Mouse (Mus musculus) CH12.LX (cell line): ENCODE data around the gene Mfsd5. TPM values are rescaled to one million over a fixed set of nuclear protein-coding genes. Genes with fewer than 3 reads are reported as not detected.
A peak's percentile ranks its signal among the peaks of the same experiment; 100 is the strongest.

Experiments used
- DNase-seq: peaks from one replicate; pipeline ENCODE4 v3.0.0-alpha.2; 2013; ENCODE audit errors: extremely low read depth
- H3K27ac ChIP-seq: 2 replicates; pipeline ENCODE4 v1.5.1; 2012; ENCODE audit warnings: low read depth, mild to moderate bottlenecking, control low read depth, moderate library complexity; ENCODE audit not compliant: insufficient read depth
- H3K27me3 ChIP-seq: replicated peaks from 2 replicates; pipeline ENCODE3; 2012; ENCODE audit warnings: inconsistent platforms
- H3K36me3 ChIP-seq, 2 experiments: replicated peaks in 1 of 2; 2 replicates each; pipeline versions ENCODE3 to v1.6.1; 2012; ENCODE audit warnings: inconsistent platforms in 1 of 2, low read length in 1 of 2, mild to moderate bottlenecking in 1 of 2, mixed read lengths in 1 of 2, moderate library complexity in 1 of 2; ENCODE audit not compliant: control insufficient read depth in 1 of 2, insufficient read depth in 1 of 2
- H3K4me1 ChIP-seq, 2 experiments: 2 replicates each; pipeline ENCODE4 v1.6.1; 2012; ENCODE audit warnings: inconsistent platforms in 1 of 2, moderate library complexity in 1 of 2; ENCODE audit not compliant: insufficient read depth in 2 of 2, control insufficient read depth in 1 of 2
- H3K4me2 ChIP-seq: 2 replicates; pipeline ENCODE4 v1.6.1; 2012; ENCODE audit warnings: low read depth, mild to moderate bottlenecking, control low read depth; ENCODE audit not compliant: poor library complexity, insufficient read depth, severe bottlenecking
- H3K4me3 ChIP-seq, 3 experiments: fragments of 150-350 bp in 1 of 3; sonication (generic) in 1 of 3; replicated peaks in 1 of 3; 2 replicates each; pipeline versions ENCODE3 to v1.5.1; 2011 to 2012; ENCODE audit warnings: low read depth in 2 of 3, low read length in 2 of 3, mild to moderate bottlenecking in 2 of 3, moderate library complexity in 2 of 3, control low read depth in 1 of 3, improper control_type of control experiment in 1 of 3, inconsistent platforms in 1 of 3, mixed read lengths in 1 of 3; ENCODE audit not compliant: poor library complexity in 1 of 3
- H3K79me2 ChIP-seq: replicated peaks from 2 replicates; pipeline ENCODE4 v1.6.1; 2012; ENCODE audit warnings: mild to moderate bottlenecking, moderate library complexity; ENCODE audit not compliant: control insufficient read depth, poor library complexity, insufficient read depth, severe bottlenecking; ENCODE audit errors: extremely low read depth
- H3K9ac ChIP-seq: 2 replicates; pipeline ENCODE4 v1.6.1; 2012; ENCODE audit warnings: low read depth, mild to moderate bottlenecking, control low read depth, moderate library complexity; ENCODE audit not compliant: insufficient read depth
- H3K9me3 ChIP-seq: replicated peaks from 2 replicates; pipeline ENCODE3; 2012; ENCODE audit warnings: low read length, inconsistent platforms, mixed read lengths
- BHLHE40 ChIP-seq: IDR thresholded peaks from 2 replicates; pipeline ENCODE4 v1.6.1; 2011; ENCODE audit warnings: mild to moderate bottlenecking, low read depth, low read length, improper control_type of control experiment
- CTCF ChIP-seq, 2 experiments: IDR thresholded peaks in 1 of 2; conservative IDR thresholded peaks in 1 of 2; 2 replicates each; pipeline ENCODE4 v1.5.1; 2011 to 2012; ENCODE audit warnings: low read depth in 2 of 2, low read length in 2 of 2, improper control_type of control experiment in 1 of 2, inconsistent platforms in 1 of 2, mild to moderate bottlenecking in 1 of 2, moderate library complexity in 1 of 2
- EP300 ChIP-seq: IDR thresholded peaks from 2 replicates; pipeline ENCODE4 v1.6.1; 2011; ENCODE audit warnings: low read length, improper control_type of control experiment
- ETS1 ChIP-seq: conservative IDR thresholded peaks from 2 replicates; pipeline ENCODE4 v1.6.1; 2012; ENCODE audit warnings: low read depth, mild to moderate bottlenecking, inconsistent platforms, low read length, improper control_type of control experiment, moderate library complexity
- GABPA ChIP-seq: IDR thresholded peaks from 2 replicates; pipeline ENCODE4 v1.6.1; 2012; ENCODE audit warnings: low read depth, low read length, improper control_type of control experiment, inconsistent platforms; ENCODE audit not compliant: insufficient replicate concordance
- IRF4 ChIP-seq: IDR thresholded peaks from 2 replicates; pipeline ENCODE4 v1.6.1; 2014; ENCODE audit warnings: low read depth, mild to moderate bottlenecking, inconsistent platforms, low read length, improper control_type of control experiment
- JUND ChIP-seq: conservative IDR thresholded peaks from 2 replicates; pipeline ENCODE4 v1.6.1; 2011; ENCODE audit warnings: low read depth, low read length, improper control_type of control experiment
- MAZ ChIP-seq: IDR thresholded peaks from 2 replicates; pipeline ENCODE4 v1.6.1; 2012; ENCODE audit warnings: low read depth, mild to moderate bottlenecking, inconsistent platforms, low read length, improper control_type of control experiment, moderate library complexity
- MEF2A ChIP-seq: IDR thresholded peaks from 2 replicates; pipeline ENCODE4 v1.6.1; 2014; ENCODE audit warnings: low read depth, mild to moderate bottlenecking, inconsistent platforms, low read length, improper control_type of control experiment, borderline replicate concordance
- MYC ChIP-seq: IDR thresholded peaks from 2 replicates; pipeline ENCODE4 v1.6.1; 2011; ENCODE audit warnings: low read depth, mild to moderate bottlenecking, improper control_type of control experiment, low read length
- NELFE ChIP-seq: IDR thresholded peaks from 2 replicates; pipeline ENCODE4 v1.6.1; 2011; ENCODE audit warnings: low read depth, low read length, improper control_type of control experiment
- NRF1 ChIP-seq: IDR thresholded peaks from 2 replicates; pipeline ENCODE4 v1.6.1; 2014; ENCODE audit warnings: low read depth, mild to moderate bottlenecking, inconsistent platforms, low read length, improper control_type of control experiment, moderate library complexity
- PAX5 ChIP-seq: IDR thresholded peaks from 2 replicates; pipeline ENCODE4 v1.6.1; 2012; ENCODE audit warnings: low read length, inconsistent platforms, mixed read lengths
- POLR2A ChIP-seq: IDR thresholded peaks from 2 replicates; pipeline ENCODE4 v1.6.1; 2011; ENCODE audit warnings: low read depth, mild to moderate bottlenecking, improper control_type of control experiment, low read length
- RAD21 ChIP-seq: IDR thresholded peaks from 2 replicates; pipeline ENCODE4 v1.6.1; 2011; ENCODE audit warnings: low read depth, mild to moderate bottlenecking, low read length, improper control_type of control experiment, moderate library complexity
- SIN3A ChIP-seq: IDR thresholded peaks from 2 replicates; pipeline ENCODE4 v1.6.1; 2012; ENCODE audit warnings: low read length, improper control_type of control experiment, inconsistent platforms
- SMC3 ChIP-seq: IDR thresholded peaks from 2 replicates; pipeline ENCODE4 v1.6.1; 2011; ENCODE audit warnings: low read depth, low read length, improper control_type of control experiment
- TCF12 ChIP-seq: IDR thresholded peaks from 2 replicates; pipeline ENCODE4 v1.6.1; 2014; ENCODE audit warnings: low read depth, mild to moderate bottlenecking, inconsistent platforms, low read length, improper control_type of control experiment
- UBTF ChIP-seq: IDR thresholded peaks from 2 replicates; pipeline ENCODE4 v1.6.1; 2012; ENCODE audit warnings: low read depth, mild to moderate bottlenecking, inconsistent platforms, low read length, improper control_type of control experiment, moderate library complexity
- ZC3H11A ChIP-seq: IDR thresholded peaks from 2 replicates; pipeline ENCODE4 v1.6.1; 2012; ENCODE audit warnings: low read depth, mild to moderate bottlenecking, inconsistent platforms, low read length, improper control_type of control experiment
- ZMIZ1 ChIP-seq: IDR thresholded peaks from 2 replicates; pipeline ENCODE4 v1.6.1; 2012; ENCODE audit warnings: low read depth, mild to moderate bottlenecking, inconsistent platforms, low read length, improper control_type of control experiment
- dilution Hi-C: fragments of 300-500 bp; cut with MboI; formaldehyde crosslinking; loops from 2 replicates; pipeline ENCODE4 v1.14.3; 2020; ENCODE audit warnings: low sequenced_read_pairs; ENCODE audit not compliant: extremely low pct_unique_long_range_greater_than_20kb, extremely low pct_ligation_motif_present
- in situ Hi-C: fragments of 300-500 bp; cut with MboI; formaldehyde crosslinking; loops from 3 replicates; pipeline ENCODE4 v1.14.3; 2019; ENCODE audit warnings: low sequenced_read_pairs, low pct_ligation_motif_present, low pct_unique_long_range_greater_than_20kb, mixed read lengths
- polyA plus RNA-seq: library from polyadenylated mRNA; unstranded; fragments of >175 nt; gene quantifications from 2 replicates; pipeline ENCODE4 v1.2.1, GENCODE M21; 2012; ENCODE audit warnings: low read depth; ENCODE audit not compliant: insufficient read length
- total RNA-seq, 2 experiments: library from RNA; depleted of rRNA; stranded (reverse); fragments of 300-350 nt in 1 of 2; fragments of >200 nt in 1 of 2; gene quantifications; 2 replicates each; pipeline ENCODE4 v1.2.3; 2012 to 2014

Gene Mfsd5
- total and polyA plus RNA-seq, 3 experiments: 31.1 to 90.6 (median 51.8) TPM

DNA sequence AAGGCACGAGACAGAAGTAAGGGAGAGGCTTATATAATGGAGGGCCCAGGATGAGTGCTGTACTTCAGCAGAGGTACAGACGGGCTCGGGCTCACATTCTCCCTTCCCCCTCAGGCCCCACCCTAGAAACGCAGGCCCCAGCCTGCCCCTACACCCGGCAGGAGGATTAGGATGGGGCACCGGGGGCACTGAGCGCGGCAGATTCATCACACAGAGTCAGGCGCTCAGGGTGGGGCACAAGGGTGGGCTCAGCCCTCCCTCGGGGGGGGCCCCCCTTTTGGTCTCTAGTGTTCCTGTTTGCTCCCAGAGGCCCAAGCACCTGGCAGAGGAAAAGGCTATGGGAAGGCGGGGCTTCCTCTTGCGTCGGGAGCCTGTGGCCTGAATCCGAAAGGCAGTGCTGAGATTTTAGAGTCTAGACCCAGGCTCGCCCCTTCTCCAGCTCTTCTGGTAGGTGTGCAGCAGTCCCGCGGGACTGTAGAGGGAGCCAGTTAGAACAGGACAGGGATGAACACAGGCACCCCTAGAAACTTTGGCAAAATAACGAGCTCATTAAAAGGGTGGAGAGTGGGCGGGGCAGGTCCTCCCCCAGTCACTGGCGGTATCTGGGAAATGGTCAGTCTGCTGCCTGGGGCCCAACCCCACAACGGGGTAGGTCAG lies 43.8 kb upstream of the Mfsd5 start (continued):
- TF ChIP-seq BHLHE40 (peak; percentile 26; the same call in 1 of the 2 replicates), POLR2A (0 out of 2 replicates have a peak, but pooled peaks have one; percentile 32), MEF2A (no peak), GABPA (no peak), TCF12 (peak; percentile 22; the same call in 1 of the 2 replicates), NRF1 (no peak), PAX5 (no peak), MAZ (0 out of 2 replicates have a peak, but pooled peaks have one; percentile 67), ETS1 (0 out of 2 replicates have a peak, but pooled peaks have one; percentile 13)

DNA sequence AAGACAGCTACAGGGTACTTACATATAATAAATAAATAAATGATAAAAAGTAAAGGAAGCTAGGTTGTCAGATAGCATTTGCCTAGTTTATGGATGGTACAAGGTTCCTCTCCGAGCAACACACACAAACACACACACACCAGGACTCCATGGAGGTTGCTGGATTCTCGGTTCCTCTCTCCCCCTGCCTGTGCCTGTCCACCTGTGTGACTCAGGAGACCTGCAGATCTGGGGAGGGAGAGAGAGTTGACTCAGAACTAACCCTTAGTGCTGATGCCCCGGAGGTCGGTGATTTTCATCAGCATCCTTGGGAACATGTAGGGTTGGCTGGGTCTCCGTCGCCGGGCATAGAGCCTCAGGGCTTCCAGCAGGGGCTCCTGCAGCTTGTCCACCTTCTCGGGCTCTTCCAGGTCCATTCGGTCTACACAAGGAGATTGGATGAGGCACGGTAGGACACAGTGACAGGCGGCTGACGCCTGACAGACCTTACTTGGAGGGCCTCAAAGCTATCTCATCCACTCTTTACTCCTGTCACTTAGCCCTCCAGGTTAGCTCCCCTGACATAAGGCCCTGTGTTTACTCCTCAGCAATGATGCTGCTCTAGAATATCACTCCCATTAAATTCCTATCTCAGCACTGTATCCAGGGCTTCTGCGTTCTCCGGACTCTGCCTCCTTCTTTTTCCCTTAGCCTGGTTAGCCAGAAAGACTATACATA lies 40.6 kb upstream of the Mfsd5 start:
- Histone ChIP-seq H3K27me3 (peaks cover 15% of the 10 kb centered on the region), H3K79me2 (no peaks in the 10 kb centered on the region), H3K4me3 (no peak overlapping the region), H3K9ac (no peak overlapping the region), H3K4me2 (no peak overlapping the region), H3K27ac (no peak overlapping the region), H3K4me1 (peaks cover 17 to 42% of the 10 kb centered on the region in 2 experiments), H3K36me3 (no peaks in the 10 kb centered on the region), H3K9me3 (no peaks in the 10 kb centered on the region)
- dilution Hi-C loops: no loop called here
- in situ Hi-C loops: loop anchor here (5.0 kb wide), 2 partner anchors 49 to 79 kb away; no protein-coding TSS in a partner anchor
- DNase-seq: peak; percentile 45
- TF ChIP-seq UBTF: no peak
- no peak for TF ChIP-seq RAD21
- no peak for TF ChIP-seq ZC3H11A
- TF ChIP-seq ETS1: 0 out of 2 replicates have a peak, but pooled peaks have one; percentile 5
- peak; percentile 73 for TF ChIP-seq IRF4
- TF ChIP-seq EP300: peak; percentile 78
- 0 out of 2 replicates have a peak, but pooled peaks have one; percentile 12 for TF ChIP-seq NELFE
- TF ChIP-seq SIN3A: peak; percentile 58; the same call in 1 of the 2 replicates
- peak; percentile 43; the same call in 1 of the 2 replicates for TF ChIP-seq BHLHE40

DNA sequence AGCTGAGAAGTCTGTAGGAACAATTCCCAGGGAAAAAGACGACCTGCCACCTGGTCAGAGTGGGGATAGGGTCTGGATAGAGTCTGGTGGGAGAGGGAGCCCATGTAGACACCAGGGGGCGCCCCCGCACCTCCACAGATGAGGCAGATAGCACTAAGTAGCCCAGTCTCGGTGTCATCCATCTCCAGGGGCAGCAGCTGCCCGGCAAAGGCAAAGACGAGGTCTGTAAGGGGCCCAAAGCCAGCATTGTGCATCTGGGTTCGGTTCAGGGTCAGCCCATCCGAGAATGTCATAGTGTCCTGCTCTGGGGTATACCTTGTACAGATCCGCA lies 40.0 kb upstream of the Mfsd5 start:
- TF ChIP-seq ZMIZ1 (no peak), NELFE (peak; percentile 27; the same call in 1 of the 2 replicates), ZC3H11A (peak; percentile 59), JUND (no peak), CTCF (conservative IDR thresholded peaks at IDR 0.05 in 1 of 2, IDR thresholded peaks at IDR 0.05 in 1 of 2; ENCODE audit: low read depth in 2 of 2, low read length in 2 of 2) (peak; percentile 75 to 95), PAX5 (no peak), IRF4 (peak; percentile 52; the same call in 1 of the 2 replicates), MAZ (0 out of 2 replicates have a peak, but pooled peaks have one; percentile 37), MYC (no peak), SMC3 (peak; percentile 96), RAD21 (peak; percentile 92)
- in situ Hi-C loops: loop anchor here (5.0 kb wide), 2 partner anchors 48 to 78 kb away; no protein-coding TSS in a partner anchor
- Histone ChIP-seq H3K79me2 (no peaks in the 10 kb centered on the region), H3K27ac (no peak overlapping the region), H3K27me3 (peaks cover 19% of the 10 kb centered on the region), H3K4me1 (peaks cover 14 to 38% of the 10 kb centered on the region in 2 experiments), H3K4me3 (no peak overlapping the region), H3K4me2 (no peak overlapping the region), H3K9me3 (no peaks in the 10 kb centered on the region), H3K36me3 (no peaks in the 10 kb centered on the region), H3K9ac (no peak overlapping the region)
- DNase-seq: peak; percentile 81
- dilution Hi-C loops: no loop called here
